Mouse (Mus musculus) thymus, postnatal 36 days (tissue): ENCODE results near the gene Nudt2.

Source experiments
- DNase-seq, 2 experiments: peaks; one replicate each; pipeline ENCODE4 v3.0.0; 2022; ENCODE audit warnings: mixed read lengths in 2 of 2

Gene Nudt2

DNA sequence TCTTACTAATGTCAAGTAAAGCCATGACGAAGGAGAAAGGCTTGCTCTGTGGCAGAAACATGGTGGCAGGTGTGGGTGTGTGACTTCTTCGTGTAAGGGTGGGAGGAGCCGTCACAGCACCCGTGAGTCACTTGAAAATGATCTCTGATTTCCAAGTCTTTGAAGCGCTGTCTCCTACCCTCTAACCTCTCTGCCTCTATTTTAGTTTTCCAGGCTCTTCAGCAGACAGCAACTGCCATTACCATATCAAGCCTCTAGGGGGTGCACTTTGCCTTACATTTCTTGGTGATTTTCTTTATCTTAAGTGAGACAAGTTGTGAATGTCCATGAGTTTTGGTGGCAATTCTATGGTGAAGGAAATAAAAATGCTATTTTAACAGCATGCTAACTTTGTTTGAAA, 57.8 kb downstream of the Nudt2 start:
- DNase-seq = no peak

DNA sequence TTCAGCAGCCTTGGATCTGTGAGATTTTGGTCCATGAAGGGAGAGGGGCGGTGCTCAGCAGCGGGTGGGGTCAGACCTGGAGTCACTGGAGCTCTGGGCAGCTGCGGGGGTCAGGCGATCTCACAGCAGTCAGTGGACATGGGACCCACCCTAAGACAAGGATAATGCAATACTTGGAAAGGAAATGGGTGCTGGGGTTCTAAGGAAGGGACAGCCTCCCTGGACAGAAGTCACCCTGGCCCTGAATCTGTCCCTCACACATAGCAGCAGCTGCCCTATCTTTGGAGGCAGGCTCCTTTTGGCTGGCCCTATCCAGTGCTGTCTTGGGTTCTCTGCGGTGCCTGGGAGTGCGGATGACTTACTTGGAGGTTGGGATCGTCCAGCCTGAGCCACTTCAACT, 58.9 kb downstream of the Nudt2 start:
- DNase-seq = no peak

DNA sequence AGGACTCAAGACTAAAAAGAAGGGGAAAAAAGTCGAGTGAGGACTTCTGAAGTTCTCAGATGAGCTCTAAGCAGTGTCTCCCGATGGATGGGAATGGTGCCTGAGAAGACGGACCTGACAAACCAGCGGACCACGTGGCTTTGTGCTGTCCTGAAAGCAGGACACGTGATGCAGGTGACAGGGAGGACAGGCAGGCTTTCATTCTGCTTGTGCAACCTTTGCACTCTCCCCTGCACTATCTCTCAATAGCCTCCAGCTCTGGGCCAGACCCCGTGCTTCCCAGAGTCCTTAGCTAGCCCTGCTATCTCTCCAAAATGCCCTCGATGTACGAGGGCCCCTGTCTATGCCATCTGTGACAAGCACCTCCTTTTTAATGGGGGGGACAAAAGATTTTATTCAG, 59.9 kb downstream of the Nudt2 start:
- DNase-seq = no peak

DNA sequence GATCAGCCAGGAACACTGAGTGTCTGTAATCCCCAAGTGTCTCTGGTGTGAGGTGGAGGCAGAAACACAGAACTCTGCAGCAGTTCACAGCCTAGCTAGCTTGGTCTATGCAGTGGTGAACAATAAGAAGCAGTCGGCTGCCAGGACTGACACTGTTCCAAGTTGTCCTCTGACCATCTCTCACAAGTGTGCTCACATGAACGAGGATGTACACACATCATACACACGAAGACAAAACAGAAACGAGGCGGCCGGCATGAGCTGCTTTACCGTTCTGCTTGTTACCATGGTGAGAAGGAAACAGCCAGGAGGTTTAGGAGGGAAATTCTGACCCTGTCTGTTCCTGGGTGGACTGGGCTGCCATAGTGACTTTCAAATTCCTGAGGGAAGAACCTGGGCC, 61.6 kb downstream of the Nudt2 start:
- DNase-seq = no peak

DNA sequence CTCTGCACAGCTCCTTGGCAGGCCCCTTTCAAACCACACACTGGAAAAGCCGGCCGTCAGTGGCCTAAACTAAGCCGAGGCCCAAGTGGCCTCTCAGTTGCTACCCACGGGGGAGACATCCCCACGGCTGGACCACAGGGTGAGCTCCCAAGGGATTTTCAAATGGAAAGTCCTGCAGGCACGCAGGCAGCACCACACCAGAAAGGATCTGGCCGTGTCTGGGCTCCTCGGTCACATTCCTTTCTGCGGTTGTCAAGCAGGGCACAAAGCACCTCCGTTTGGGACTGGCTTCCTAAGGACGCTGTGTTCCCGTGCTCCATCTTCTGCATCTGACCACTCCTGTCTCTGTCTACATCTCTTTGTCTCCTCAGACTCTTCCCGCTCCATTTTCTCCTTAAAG, 62.1 kb downstream of the Nudt2 start:
- DNase-seq = no peak

DNA sequence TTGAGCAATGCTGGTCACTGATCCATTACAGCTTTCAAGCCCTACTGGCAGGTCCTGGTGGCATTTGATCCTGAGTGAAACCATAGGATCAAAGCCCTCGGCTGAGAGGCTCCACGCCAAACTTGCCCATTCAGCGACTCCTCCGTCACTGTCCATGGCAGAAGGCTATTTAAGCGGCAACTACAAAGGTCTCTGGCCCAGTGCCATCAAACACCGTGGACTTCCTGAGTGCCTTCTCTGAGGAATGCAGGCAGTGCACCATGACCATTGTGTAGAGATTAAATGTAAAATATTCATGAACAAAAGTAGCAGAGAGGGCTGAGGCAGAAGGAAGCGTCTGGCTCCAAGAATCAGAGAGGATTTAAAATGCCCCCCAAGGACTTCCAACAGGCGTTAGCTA, 63.0 kb downstream of the Nudt2 start:
- no peak for DNase-seq
